Mouse (Mus musculus) telencephalon, adult 2 months (tissue): ENCODE data around the gene Nudt3.
A peak's percentile ranks its signal among the peaks of the same experiment; 100 is the strongest.
"Not testable (repeated sequence)": the region's sequence is repeated elsewhere in the genome, so short reads cannot be mapped to it uniquely, and the experiment has no call there.

Source experiments
- DNase-seq: peaks from one replicate; pipeline ENCODE4 v3.0.0-alpha.2; 2011; ENCODE audit warnings: low read depth, low spot score

Gene Nudt3

DNA sequence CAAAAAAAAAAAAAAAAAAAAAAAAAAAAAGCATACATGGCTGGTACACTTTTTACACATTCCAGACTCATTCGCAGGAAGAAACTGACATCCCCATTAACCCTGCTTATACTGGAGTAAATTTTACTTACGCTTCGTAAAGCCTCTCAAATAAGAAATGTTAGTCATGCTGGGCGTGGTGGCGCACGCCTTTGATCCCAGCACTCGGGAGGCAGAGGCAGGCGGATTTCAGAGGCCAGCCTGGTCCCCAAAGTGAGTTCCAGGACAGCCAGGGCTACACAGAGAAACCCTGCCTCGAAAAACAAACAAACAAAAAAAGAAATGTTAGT, 12.2 kb upstream of the Nudt3 start:
- DNase-seq, result not testable (repeated sequence)

DNA sequence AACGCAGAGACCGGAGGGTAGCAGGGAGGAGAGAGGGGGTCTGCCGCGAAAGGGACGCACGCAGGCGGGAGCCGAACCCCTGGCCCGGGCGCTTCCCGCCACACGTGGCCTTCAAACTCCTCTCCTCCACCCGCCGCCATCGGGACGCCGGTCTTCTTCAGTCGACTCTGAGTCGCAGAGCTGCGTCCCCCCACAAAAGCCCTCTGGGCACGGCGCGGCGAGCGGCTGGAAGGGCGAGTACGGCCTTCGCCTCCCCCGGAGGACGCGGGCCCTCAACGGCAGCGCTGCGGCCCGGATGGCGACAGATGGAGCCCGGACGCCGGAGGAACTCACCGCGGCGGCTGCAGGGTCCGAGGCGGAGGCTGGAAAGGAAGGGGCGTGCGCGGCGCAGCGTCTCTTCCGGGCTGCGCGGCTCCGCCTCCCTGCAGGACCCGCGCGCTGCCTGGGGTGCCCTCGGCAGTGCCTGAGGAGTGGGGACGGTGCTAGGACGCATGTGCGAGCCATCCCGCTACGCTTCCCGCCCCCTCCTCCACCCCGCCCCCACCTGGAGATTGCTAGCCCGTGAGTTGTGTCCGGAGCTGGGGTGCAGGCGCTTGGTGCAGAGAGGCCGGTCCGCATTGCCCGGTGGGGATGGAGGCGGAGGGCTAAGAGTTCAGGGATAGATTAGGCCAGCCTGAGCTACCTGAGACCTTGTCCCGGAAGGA, 11.7 kb upstream of the Nudt3 start, which contains the start of gene RPS10-NUDT3:
Gene RPS10-NUDT3 (minus strand): TSS at position 352 of the 704 bp plus-strand sequence.
- DNase-seq, result peak; percentile 87

DNA sequence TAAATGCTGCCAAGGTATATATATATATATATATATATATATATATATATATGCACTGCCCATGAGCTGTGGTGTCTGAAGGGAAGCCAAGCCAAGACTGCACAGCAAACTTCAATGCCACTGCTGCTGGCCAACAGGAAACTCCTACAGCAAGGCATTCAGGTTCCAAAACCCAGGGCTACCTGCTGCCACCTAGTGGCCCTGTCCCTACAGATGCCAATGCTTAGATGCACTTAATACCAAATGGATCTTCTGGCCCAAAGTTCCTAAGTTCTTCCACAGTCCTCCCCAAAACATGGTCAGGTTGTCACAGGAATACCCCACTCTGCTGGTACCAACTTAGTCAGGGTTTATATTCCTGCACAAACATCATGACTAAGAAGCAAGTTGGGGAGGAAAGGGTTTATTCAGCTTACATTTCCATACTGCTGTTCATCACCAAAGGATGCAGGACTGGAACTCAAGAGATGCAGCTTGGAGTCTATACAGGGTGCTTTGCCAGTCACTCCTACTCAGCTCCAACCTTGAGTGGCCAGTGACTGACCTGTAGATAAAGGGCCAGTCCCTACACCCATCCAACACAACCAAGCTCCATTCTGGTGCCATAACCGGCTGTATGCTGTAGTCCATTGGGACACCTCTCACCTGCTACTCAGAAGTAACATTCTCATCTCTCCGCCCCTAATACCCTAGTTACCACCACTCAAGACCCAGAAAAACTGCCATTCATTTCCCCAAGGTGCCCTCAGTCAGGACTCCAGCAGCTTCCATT, 6.1 kb upstream of the Nudt3 start:
- peak; percentile 68 for DNase-seq

DNA sequence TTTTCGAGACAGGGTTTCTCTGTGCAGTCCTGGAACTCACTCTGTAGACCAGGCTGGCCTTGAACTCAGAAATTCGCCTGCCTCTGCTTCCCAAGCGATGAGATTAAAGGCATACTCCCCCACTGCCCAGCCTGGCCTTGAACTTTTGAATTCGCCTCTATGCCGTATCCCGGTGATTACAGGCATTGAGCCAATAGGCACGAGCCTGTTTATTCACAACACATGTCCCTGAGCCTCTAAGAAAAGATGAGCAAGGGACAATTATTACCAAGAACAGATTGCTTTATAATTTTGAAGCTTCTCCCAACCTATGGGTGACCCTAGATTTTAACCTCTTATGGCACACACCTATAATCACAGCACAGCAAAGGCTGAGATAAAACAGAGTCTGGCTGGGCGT, 5.1 kb upstream of the Nudt3 start:
- no peak for DNase-seq

DNA sequence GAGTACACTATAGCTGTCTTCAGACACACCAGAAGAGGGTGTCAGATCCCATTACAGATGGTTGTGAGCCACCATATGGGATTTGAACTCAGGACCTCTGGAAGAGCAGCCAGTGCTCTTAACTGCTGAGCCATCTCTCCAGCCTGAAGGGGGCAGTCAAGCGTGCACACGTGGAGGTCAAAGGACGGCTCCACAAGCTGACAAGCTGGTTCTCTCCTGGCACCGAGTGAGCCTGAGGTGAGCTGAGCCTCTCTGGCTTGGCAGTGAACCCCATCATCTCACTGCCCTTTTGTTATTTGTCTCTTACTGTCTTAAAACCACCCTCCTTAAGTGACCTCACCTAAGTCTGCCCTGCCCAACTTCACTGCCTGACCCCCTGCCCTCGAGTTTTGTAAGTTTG, 4.2 kb upstream of the Nudt3 start:
- DNase-seq, result no peak

DNA sequence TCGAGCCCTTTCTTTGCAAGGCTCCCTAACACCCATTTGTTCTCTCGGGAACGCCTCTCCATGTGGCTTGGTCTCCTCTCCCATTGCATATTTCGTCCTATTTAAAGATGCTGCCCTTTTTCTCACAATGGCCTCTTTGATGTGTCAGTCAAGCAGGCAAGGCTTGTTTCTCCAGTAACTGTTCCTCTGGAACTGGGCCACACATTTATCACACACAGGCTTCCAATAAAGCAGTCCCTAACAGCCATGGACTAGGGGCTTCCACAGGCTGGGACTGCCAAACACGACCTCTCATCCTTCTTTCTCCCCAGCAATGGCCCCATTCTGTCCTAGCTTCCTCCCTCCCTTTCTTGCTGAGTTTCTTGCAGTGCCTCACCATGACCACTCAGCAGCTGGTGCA, 3.4 kb upstream of the Nudt3 start:
- DNase-seq, result peak; percentile 65

DNA sequence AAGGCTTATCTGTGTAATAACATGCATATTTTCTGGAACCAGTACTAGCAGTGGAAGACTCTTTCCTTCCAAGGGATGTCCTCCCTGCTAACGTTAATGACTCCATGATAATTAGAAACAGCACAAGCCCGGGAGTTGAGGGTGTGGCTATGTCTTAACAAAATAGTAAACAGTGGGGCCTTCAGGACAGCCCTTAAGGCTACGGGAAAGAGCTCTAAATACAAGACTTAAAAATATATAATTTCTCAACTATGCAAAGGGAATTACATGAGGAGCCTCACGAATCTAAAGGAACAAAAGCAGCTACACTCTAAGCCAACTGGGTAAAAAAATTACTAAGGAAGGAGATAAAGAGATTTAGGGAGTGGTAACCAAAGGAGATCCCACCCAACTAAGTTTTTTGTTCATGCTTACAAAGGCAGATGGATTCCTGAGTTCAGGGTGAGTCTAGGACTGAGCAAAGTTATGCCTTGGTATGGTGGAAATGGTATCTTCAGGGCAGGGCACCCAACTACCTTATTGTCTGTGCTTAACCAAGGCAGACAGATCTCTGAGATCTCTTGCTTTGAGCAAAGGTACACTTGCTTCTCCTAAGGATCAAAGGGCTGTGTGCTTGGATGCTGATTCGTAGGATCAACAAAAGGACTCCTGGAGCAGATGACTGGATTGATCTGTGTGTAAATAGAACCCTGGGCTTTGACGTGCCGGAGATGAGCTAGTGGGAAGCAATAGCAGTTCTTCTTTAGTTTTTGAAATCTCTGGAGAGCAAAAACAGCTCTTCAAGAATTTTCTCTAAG, 2.4 kb upstream of the Nudt3 start:
- DNase-seq, result no peak

DNA sequence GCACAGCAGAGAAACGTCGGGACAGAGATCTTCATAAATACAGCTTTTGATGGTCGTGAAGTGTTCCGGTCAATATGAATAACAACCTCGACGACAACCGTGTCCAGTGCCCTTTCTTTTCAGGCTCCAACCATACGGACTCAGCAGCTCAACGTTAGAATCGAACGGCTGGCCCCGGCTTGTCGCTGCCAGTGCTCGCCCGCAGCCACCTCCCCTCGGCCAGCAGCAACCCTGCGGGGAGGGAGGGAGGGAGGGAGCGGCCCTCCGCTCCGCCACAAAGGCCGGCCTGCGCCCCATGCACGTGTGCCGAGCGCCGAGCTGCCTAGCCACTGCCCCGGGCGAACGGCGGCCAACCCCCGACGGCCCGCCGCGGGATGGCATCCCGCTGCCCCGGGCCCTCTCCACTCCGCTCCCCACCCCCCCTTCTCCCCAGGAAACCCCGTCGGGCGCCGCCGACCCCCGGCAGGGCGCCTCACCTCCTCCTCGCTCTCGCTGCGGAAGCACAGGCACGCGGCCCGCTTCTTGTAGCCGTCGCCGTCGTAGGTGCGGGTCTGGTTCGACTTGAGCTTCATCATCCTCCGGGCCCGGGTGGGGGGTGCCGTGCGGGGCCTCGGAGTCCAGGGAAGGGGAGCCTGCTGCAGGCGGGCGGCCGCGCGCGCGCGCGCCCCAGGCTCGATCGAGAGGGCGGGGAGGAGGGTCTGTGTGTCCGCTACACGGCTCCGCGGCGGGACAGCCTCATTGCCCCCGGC, 510 bp downstream of the Nudt3 start:
- no peak for DNase-seq

DNA sequence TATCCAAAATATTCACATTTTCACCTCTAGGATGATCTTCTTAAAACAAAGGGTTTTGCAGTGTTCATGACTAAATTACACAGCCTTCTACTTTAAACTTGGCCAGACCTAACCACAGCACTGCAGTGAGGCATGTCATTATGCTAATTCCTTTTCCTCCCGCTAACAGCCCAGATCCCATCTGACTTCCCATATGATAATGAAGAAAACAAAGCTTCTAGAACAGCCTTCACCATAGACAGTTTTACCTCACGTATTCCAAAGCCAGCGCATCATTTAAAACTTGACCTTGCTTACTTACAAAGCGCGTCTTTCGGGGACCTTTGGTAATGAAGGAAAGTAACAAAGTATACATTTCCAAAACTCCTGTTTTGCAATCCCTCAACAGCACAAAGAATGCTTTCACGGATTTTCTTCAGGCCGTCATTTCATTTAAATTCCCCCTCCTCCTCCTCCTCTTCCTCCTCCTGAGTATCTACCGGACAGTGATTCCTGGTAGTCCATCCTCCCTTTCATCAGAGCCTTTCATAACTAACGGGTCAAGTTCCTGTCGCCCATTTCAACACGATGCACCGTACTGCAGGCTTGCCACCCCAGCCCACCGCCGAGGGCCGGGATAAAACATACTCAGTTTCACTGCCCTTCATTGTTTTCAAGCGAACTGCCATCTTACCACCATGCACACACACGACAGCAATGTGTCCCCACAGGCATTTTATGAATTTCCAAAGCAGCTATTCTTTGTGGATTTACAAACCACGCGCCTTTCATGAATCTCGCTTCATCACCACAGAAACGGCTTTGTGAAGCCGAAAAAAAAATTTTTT, 1.4 kb downstream of the Nudt3 start:
- DNase-seq, result peak; percentile 49

DNA sequence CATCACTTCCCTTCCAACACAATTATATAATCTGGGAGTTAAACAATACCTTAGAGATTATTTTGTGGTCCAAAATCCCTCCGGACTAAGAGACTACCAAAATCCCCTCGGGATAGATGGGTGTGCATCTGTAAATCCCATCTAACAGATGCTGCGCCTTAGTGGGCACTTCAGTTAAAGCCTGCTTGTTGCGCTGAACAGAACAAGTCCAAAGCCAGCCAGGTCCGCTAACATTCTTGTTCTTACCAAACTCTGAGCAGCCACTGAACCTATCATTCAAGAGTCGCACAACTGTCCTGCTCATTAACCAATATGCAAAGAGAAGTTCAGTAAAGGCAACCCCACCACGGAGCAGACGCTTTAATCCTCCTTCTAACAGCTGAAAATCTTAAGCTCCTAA, 2.1 kb downstream of the Nudt3 start:
- DNase-seq, result no peak

DNA sequence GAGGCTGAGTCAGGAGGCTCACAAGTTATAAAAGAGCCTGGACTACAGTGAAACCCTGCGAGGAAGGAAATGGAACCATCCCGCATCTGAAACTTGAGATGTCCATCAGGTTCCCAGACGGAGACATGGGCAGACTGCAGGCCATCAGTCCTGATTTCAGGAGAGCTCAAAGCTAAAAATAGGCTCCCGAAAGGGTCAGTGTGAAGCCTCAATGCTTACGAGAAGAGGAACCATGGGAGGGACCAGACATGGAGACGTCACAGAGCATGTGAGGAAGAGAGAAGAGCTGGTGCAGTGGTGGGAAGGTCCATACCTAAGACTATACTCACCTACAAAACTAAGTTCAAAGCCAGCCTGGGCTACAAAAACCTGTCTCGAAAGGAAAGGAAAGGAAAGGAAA, 7.9 kb downstream of the Nudt3 start:
- DNase-seq, result no peak

DNA sequence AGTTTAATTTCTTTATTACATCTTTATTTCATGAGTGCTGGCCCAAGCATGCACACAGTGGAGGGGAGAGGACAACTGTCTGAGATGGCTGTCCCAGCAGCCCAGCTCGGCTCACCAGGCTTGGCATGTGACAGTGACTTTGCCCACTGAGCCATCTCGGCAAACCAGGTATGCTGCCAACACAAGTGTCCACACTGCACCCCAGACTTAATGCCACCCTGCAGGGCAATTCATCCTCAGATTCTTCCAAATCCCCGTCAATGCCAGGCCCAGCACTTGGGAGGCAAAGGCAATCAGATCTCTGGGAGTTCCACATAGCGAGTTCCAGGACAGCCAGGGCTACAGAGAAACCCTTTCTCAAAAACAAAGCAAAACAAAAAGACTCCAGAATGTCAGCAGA, 10.3 kb downstream of the Nudt3 start:
- no peak for DNase-seq

DNA sequence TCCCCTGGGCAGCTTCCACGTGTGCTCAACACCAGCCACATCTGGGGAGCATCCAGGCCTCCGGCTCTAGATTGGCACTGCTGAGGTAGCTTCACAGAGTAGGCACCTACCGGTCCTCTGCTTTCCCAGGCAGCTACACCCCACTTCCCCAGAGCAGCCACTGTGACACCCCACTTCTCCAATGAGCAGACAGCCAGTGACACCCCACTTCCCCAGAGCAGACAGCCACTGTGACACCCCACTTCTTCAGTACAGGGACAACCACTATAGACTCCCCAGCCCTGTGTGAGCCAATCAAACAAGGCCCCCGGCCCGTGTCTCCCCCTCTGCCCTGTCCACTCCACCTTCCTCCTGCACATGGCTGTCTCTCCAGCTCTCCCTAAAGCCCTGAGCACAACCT, 11.3 kb downstream of the Nudt3 start:
- no peak for DNase-seq

DNA sequence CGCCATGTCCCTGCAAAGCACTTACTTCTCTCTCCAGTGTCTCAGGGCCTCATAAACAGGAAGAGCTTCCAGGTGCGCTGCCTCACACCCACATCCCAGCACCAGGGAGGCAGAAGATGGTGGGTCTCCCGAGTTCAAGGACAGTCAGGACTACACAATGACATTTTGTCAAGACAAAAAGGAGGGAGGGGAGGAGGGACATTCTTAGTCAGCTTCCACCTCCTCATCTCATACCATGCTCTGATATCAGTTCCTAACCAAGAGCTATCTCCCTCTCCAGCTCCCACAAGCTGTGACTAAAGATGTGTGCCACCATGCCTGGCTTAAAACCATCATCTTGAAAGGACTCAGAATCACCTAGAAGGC, 11.8 kb downstream of the Nudt3 start:
- DNase-seq, result no peak

DNA sequence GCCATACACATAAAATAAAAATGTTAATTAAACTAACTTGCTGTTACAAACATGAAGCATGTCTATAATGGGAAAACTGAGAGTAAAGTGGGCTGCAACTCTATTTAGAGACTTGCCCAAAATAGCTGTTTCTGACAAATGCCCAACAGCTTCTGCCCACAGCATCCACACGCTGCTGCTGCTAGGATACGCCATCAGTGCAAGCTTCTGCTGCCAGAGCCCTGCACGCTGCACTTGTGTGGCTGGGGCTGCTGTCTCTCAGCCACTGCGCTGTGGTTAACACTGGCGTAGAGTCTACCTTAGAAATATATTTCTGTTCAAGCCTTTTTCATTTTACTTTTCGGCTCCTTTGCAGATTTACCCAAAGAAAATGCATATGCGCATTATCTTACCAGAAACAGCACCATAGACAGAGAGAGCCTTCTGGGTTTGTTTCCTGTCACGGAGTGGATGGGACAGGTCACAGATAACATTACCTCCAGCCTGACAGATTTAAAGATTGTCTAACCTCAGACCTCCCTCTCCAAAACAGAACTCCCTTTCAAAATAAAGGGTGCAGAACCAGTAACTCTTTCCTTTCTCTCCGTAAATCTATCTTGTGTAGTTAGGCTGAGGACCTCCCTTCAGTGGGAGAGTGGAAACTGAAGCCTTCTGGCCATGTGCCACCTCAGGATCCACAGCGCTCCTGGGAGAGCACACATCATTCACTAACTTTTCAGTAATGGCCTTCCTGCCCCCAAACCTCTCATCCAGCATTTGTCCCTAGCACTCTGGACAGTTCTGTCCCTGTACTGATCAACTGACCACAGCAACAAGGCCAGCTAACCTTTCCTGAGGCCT, 12.4 kb downstream of the Nudt3 start:
- DNase-seq, result peak; percentile 93

DNA sequence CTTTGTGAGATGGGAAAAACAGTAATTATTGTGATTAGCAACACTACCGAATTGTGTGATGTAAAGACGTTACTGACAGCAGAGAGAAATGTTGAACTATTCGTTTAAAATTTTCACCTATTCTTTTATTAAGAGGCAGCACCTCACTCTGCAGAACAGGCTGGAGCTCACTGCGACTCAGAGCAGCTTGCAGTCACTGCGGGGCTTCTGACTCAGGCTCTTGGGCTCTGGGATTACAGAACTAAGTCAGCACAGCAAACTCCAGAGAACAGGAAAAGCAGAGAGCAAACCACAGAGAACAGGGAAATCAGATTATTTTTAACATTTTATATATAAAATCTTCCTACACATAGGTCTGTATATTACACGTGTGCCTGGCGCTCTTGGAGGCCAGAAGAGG, 13.7 kb downstream of the Nudt3 start:
- DNase-seq, result no peak

DNA sequence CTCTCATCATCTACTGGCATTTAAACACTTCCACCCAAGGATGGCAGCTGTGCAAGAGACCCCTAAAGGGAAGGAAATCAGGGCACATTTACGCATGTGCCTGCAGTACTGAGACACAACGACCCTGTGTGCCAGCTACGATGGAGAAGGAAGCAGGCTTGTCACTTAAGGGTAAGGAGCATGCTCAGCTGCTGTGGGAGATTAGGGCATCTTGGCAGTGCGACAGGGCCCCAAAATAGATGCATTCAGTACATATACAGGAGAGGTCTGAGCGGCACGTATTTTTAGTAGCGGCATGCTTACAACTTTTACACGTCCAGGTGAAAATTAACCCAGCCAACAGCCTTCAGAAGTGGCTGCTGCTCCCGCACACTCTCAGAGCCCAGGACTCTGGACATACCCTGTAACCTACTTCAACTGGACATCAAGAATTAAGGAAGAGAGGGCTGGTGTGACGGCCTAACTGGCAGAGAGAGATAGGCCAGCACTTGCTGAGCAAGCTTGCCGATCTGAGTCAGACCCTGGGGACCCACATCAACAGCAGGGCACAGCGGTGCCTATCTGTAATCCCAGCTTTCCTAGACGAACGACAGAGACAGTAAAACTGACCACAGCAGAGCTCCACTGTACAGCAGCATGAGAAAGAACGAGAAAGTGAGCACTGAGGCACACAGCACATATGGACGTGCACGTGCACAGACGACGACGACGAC, 19.6 kb downstream of the Nudt3 start:
- DNase-seq, result no peak

DNA sequence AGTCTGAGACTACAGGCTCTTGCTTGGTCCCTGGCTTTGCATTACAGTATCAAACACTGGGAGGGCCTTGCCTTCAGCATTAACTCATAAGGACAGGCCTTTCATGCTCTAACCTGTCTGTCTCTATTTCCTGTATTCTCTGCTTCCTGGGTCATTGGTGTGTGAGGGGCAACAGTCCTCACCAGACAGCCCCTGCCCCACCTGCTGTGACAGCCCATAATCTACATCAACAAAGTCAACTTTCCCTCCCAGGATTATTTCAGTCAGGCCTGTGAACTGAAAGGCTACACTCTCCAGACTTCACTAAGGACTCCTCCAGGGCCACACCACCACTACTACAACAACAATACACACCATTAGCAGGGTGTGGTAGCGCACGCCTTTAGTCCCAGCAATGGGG, 20.3 kb downstream of the Nudt3 start:
- DNase-seq, result no peak

DNA sequence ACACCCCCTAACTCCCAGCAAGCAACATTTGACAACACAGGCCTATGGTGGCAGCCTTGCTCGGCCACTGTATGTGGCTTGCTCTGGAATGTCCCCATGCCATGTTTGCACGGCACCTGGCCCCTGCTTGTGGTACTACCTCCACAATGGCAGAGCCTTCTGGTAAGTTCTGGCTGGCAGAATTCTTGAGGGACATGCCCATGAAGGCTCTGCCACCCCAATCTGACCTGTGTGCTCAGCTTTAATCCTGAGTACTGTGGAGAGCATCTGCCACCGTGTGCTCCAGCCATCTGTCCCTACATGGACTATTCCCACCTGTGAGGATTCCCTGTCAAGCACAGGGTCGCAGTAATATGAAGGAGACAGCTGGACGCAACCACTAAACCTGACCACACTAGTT, 22.4 kb downstream of the Nudt3 start:
- DNase-seq, result no peak

DNA sequence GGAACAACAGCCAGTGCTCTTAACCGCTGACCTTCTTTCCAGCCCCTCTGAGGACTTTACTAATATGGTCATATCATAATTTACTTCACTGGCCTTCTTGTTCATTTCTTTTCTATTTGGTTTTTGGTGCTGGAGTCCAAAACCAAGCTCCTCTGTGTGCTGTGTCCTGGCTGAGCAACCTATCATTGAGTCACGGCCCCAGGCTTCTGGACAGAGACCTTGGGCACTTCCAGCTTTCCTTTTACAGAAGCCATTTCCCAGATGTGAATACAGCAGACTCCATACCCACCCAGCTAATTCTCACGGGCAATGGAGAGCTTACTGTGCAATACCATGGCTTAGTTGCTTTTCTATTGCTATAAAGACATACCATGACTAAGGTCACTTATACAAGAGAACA, 23.0 kb downstream of the Nudt3 start:
- DNase-seq, result no peak
